In genomic region chr14:103649896-103650334, GRCm38 (mm10) we compare ENCODE assay signal across 8 mouse cellular contexts. TPM values are rescaled to one million over a fixed set of nuclear protein-coding genes. Genes with fewer than 3 reads are reported as not detected.
A peak's percentile ranks its signal among the peaks of the same experiment; 100 is the strongest.
DNase-seq lines count a peak whose midpoint lies in the region; ATAC-seq lines count a peak whose summit lies in the region.

Gene Slain1 (plus strand): TSS chr14:103650228.

- peak within 1 kb of the TSS; percentile 63 for H3K4me3 ChIP-seq in intestine, embryonic 14.5 days (ENCODE audit: low read depth, low read length)
- H3K4me3 ChIP-seq in megakaryocyte, embryonic 14.5 days (replicated peaks): peak within 1 kb of the TSS; percentile 93

- no peaks in the 10 kb centered on the region for H3K9me3 ChIP-seq in intestine, embryonic 14.5 days (ENCODE audit: control insufficient read depth, low read length)
- H3K9me3 ChIP-seq in megakaryocyte, embryonic 14.5 days: no peaks in the 10 kb centered on the region

- H3K27me3 ChIP-seq in intestine, embryonic 14.5 days (replicated peaks; ENCODE audit: control insufficient read depth, insufficient read depth, low read length): peaks cover 40% of the 10 kb centered on the region
- H3K27me3 ChIP-seq in megakaryocyte, embryonic 14.5 days (replicated peaks): peaks cover 26% of the 10 kb centered on the region

- under 1% methylated on average over 32 of the region's 32 CpGs for WGBS in intestine, embryonic 14.5 days

- H3K4me2 ChIP-seq in intestine, embryonic 14.5 days (ENCODE audit: low read length): peak within 1 kb of the TSS; percentile 97

- peak within 1 kb of the TSS; percentile 52 for H3K9ac ChIP-seq in intestine, embryonic 14.5 days (ENCODE audit: low read length)

- peak within 1 kb of the TSS; percentile 77 for H3K27ac ChIP-seq in intestine, embryonic 14.5 days (ENCODE audit: low read depth)

- peak; percentile 96 for DNase-seq in T-cell, adult 2 months (ENCODE audit: low spot score)
- peak; percentile 97 for DNase-seq in cerebellum, adult 9-11 months
- DNase-seq in frontal cortex, postnatal 25 days (ENCODE audit: low spot score in 2 of 2): peak; percentile 77 to 81
- DNase-seq in intestine, embryonic 14.5 days (ENCODE audit: low spot score): peak; percentile 90
- DNase-seq in left cerebral cortex, adult 9 months (ENCODE audit: low spot score in 2 of 2): peak; percentile 68 to 88
- peak; percentile 88 to 90 for DNase-seq in right cerebral cortex, adult 2 months (ENCODE audit: low spot score in 2 of 2)
- DNase-seq in urinary bladder, adult 2 months (ENCODE audit: low spot score): peak; percentile 41

- 0 out of 2 replicates have a peak, but pooled peaks cover 5% of the 10 kb centered on the region for H3K4me1 ChIP-seq in intestine, embryonic 14.5 days (replicated peaks; ENCODE audit: control insufficient read depth, insufficient read depth, low read length)
- peaks cover 41% of the 10 kb centered on the region for H3K4me1 ChIP-seq in megakaryocyte, embryonic 14.5 days

- no peaks in the 10 kb centered on the region for H3K36me3 ChIP-seq in intestine, embryonic 14.5 days (ENCODE audit: control insufficient read depth, insufficient read depth, low read length)
- H3K36me3 ChIP-seq in megakaryocyte, embryonic 14.5 days (replicated peaks; ENCODE audit: low read length): no peaks in the 10 kb centered on the region

- ATAC-seq in intestine, embryonic 14.5 days (replicated peaks; ENCODE audit: low FRiP score, low TSS enrichment, low read depth): peak; percentile 98

RNA-seq across cellular contexts. Expression of gene Slain1, which starts in this region (rescaled TPM):
- polyA plus RNA-seq in intestine, embryonic 14.5 days (2014; fragmentation: Nextera tagmentation; extraction: Ambion mirVana): 3.2 and 4.1 TPM in 2 replicates
- polyA plus RNA-seq in megakaryocyte, embryonic 14.5 days (2012; ENCODE audit: insufficient read depth, low replicate concordance): 3.8 and 5.6 TPM in 2 replicates
- polyA plus RNA-seq in urinary bladder, adult 2 months (2012; rRNA removed): 1.0 and 1.1 TPM in 2 replicates

Comparison
In these comparisons a context has a peak if more than half of its experiments do, and no peak if none do; other contexts are left out.
1. Peak in every context shown above with its lines: DNase-seq, ATAC-seq, H3K4me3 ChIP-seq and H3K27ac ChIP-seq.
2. DNase-seq: peak in every context shown above with its lines; median percentile 97 in cerebellum, adult 9-11 months; 96 in T-cell, adult 2 months; 90 in intestine, embryonic 14.5 days; 89 in right cerebral cortex, adult 2 months; 79 in frontal cortex, postnatal 25 days; 78 in left cerebral cortex, adult 9 months; 41 in urinary bladder, adult 2 months.